Mouse (Mus musculus) embryo, embryonic 11 days (tissue): ENCODE data around the gene Eif4e1b.
A peak's percentile ranks its signal among the peaks of the same experiment; 100 is the strongest.

Source experiments
- DNase-seq: peaks from one replicate; pipeline ENCODE4 v3.0.0-alpha.2; 2015

Gene Eif4e1b

GRCm38 (mm10) chr13:54803010-54803409 lies 19.2 kb downstream of the Eif4e1b start:
- DNase-seq, result no peak

- peak; percentile 57 for DNase-seq
Measured at GRCm38 (mm10) chr13:54805134-54805838, 21.5 kb downstream of the Eif4e1b start.

GRCm38 (mm10) chr13:54806434-54806976 lies 22.7 kb downstream of the Eif4e1b start:
- peak; percentile 50 for DNase-seq

- DNase-seq, result no peak
Measured at GRCm38 (mm10) chr13:54808067-54808466, 24.3 kb downstream of the Eif4e1b start.

GRCm38 (mm10) chr13:54811476-54811875 lies 27.7 kb downstream of the Eif4e1b start:
- peak; percentile 30 for DNase-seq

GRCm38 (mm10) chr13:54813381-54813780 lies 29.6 kb downstream of the Eif4e1b start:
- no peak for DNase-seq

GRCm38 (mm10) chr13:54818399-54819254 lies 34.8 kb downstream of the Eif4e1b start:
- no peak for DNase-seq

GRCm38 (mm10) chr13:54821106-54821505 lies 37.3 kb downstream of the Eif4e1b start:
- no peak for DNase-seq

GRCm38 (mm10) chr13:54821931-54822330 lies 38.1 kb downstream of the Eif4e1b start:
- DNase-seq, result no peak

- DNase-seq, result peak; percentile 42
Measured at GRCm38 (mm10) chr13:54824111-54824931, 40.5 kb downstream of the Eif4e1b start.

- no peak for DNase-seq
Measured at GRCm38 (mm10) chr13:54827992-54828391, 44.2 kb downstream of the Eif4e1b start.

GRCm38 (mm10) chr13:54828508-54828907 lies 44.7 kb downstream of the Eif4e1b start:
- DNase-seq, result peak; percentile 27

GRCm38 (mm10) chr13:54829450-54829849 lies 45.7 kb downstream of the Eif4e1b start:
- DNase-seq, result peak; percentile 74

GRCm38 (mm10) chr13:54836351-54837030 lies 52.7 kb downstream of the Eif4e1b start:
- no peak for DNase-seq

- no peak for DNase-seq
Measured at GRCm38 (mm10) chr13:54837061-54837460, 53.3 kb downstream of the Eif4e1b start.

GRCm38 (mm10) chr13:54837471-54837889 lies 53.7 kb downstream of the Eif4e1b start:
- peak; percentile 68 for DNase-seq
